Mouse (Mus musculus) kidney, embryonic 15.5 days (tissue): Measurements from ENCODE around the gene Cenpq. TPM values are rescaled to one million over a fixed set of nuclear protein-coding genes. Genes with fewer than 3 reads are reported as not detected.

Source experiments
- ATAC-seq: fragments of 200-750 bp; cut with Nextera tagmentation; replicated peaks from 2 replicates; pipeline ENCODE4 v1.8.0; 2017; ENCODE audit warnings: moderate TSS enrichment; ENCODE audit not compliant: low FRiP score
- H3K27ac ChIP-seq: fragments of 300-500 bp; sonication (generic); 2 replicates; pipeline ENCODE4 v1.5.1; 2015; ENCODE audit warnings: mild to moderate bottlenecking, inconsistent platforms
- H3K27me3 ChIP-seq: fragments of 300-500 bp; sonication (generic); 2 replicates; pipeline ENCODE4 v1.6.1; 2015; ENCODE audit warnings: inconsistent platforms
- H3K36me3 ChIP-seq: fragments of 300-500 bp; sonication (generic); 2 replicates; pipeline ENCODE4 v1.6.1; 2015; ENCODE audit warnings: inconsistent platforms
- H3K4me1 ChIP-seq: fragments of 300-500 bp; sonication (generic); 2 replicates; pipeline ENCODE4 v1.6.1; 2015; ENCODE audit warnings: inconsistent platforms
- H3K4me2 ChIP-seq: fragments of 300-500 bp; sonication (generic); 2 replicates; pipeline ENCODE4 v1.6.1; 2015; ENCODE audit warnings: moderate library complexity, mild to moderate bottlenecking, inconsistent platforms
- H3K4me3 ChIP-seq: fragments of 300-500 bp; sonication (generic); replicated peaks from 2 replicates; pipeline ENCODE4 v1.5.1; 2015; ENCODE audit warnings: mild to moderate bottlenecking, inconsistent platforms
- H3K9ac ChIP-seq: fragments of 300-500 bp; sonication (generic); 2 replicates; pipeline ENCODE4 v1.6.1; 2015; ENCODE audit warnings: mild to moderate bottlenecking, inconsistent platforms
- H3K9me3 ChIP-seq: fragments of 300-500 bp; sonication (generic); replicated peaks from 2 replicates; pipeline ENCODE4 v1.6.1; 2016; ENCODE audit warnings: inconsistent platforms
- WGBS: fragments of 180-500 bp; shearing (Covaris S2); methylation state at CpG from one replicate; pipeline ENCODE4 v1.1.7; 2015; ENCODE audit warnings: mixed read lengths; 5-methylcytosine and 5-hydroxymethylcytosine counted together
- polyA plus RNA-seq: library from polyadenylated mRNA; unstranded; fragments of >200 nt; fragmentation: Nextera tagmentation; extraction: Ambion mirVana; gene quantifications from 2 replicates; pipeline ENCODE4 v1.2.1, GENCODE M21; 2015

Gene Cenpq
- polyA plus RNA-seq, 1 experiment from 2014 or later: 28.2 TPM

DNA sequence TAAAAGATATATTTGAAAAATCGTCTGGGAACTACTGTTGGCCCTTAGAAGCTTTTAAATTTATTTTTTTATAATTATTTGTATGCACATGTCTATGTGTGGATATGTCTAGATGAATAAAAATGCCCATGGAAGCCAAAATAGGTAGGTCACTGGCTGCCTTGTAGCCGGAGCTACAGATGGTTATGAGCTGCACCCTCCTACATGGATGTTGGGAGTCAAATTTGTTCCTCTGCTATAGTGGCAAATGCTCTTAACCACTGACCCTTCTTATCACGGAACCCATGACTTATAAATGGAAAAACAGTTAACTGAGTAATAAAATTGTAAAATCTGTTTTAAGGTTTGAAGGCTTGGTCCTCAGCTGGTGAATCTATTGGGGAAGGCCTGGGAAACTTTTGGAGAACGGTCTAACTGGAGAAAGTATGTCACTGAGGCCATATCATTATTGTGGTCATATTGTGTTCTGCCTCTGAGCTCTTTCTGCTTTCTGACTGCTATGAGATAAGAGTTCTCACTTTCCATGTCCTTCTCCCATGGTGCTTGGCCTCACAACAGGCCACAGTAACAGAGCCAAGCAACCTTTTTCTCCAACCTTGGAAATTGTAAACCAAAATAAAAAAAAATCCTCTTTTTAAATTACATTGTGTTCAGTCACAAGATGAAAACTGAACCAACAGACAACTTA is 46.9 kb downstream of the Cenpq start:
- Histone ChIP-seq H3K4me3 (no peak overlapping the region), H3K27me3 (no peaks in the 10 kb centered on the region), H3K9me3 (no peaks in the 10 kb centered on the region), H3K4me2 (no peak overlapping the region), H3K27ac (no peak overlapping the region), H3K4me1 (no peaks in the 10 kb centered on the region), H3K9ac (no peak overlapping the region), H3K36me3 (no peaks in the 10 kb centered on the region)
- WGBS: 78% methylated on average over 4 of the region's 4 CpGs
- no peak for ATAC-seq

DNA sequence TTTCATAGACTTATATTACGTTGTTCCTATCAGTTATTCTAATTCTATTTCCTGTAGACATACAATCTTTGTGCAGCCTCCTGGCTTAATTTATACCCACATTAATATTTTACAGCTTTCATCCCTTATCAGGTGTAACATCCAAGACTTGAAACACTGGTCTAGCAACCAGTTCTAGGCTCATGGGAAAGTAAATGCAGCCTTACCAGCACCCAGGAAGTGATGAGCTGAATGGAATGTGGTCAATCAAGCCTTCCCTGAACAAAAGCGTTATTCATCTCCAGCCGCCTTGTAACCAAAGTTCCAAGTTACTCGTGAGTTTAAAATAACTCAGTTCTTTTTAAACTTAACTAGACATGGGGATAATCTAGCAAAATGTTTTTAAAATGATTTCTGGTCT is 49.7 kb downstream of the Cenpq start:
- ATAC-seq: no peak

DNA sequence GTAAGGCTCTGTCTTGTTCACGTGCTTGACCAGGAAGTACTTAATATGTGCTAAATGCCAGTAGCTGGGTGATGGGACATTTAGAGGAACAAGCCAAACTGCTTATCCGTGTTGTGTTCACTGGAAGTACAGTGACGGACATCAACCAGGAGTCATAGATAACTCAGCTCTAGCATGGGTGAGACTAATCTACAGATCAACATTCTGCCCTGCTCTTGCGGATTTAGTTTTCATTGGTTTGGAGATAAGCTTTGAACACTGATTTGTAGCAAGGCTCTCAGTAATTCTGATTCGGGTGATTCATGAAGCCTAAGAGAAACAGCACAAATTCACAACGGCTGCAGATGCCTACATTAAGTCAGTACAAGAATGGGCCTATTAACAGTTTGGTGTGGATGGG is 52.7 kb downstream of the Cenpq start:
- Histone ChIP-seq H3K27me3 (no peaks in the 10 kb centered on the region), H3K4me3 (no peak overlapping the region), H3K9ac (no peak overlapping the region), H3K4me1 (peaks cover 11% of the 10 kb centered on the region; the same call in 1 of the 2 replicates), H3K27ac (no peak overlapping the region), H3K36me3 (no peaks in the 10 kb centered on the region), H3K9me3 (no peaks in the 10 kb centered on the region), H3K4me2 (no peak overlapping the region)
- 86% methylated on average over 6 of the region's 6 CpGs for WGBS
- ATAC-seq: no peak

More for the DNA sequence above, 49.7 kb downstream of the Cenpq start:
- WGBS: 75% methylated on average over 4 of the region's 4 CpGs
- Histone ChIP-seq H3K27ac (no peak overlapping the region), H3K36me3 (no peaks in the 10 kb centered on the region), H3K4me3 (no peak overlapping the region), H3K27me3 (no peaks in the 10 kb centered on the region), H3K9me3 (no peaks in the 10 kb centered on the region), H3K9ac (no peak overlapping the region), H3K4me2 (no peak overlapping the region), H3K4me1 (no peaks in the 10 kb centered on the region)

DNA sequence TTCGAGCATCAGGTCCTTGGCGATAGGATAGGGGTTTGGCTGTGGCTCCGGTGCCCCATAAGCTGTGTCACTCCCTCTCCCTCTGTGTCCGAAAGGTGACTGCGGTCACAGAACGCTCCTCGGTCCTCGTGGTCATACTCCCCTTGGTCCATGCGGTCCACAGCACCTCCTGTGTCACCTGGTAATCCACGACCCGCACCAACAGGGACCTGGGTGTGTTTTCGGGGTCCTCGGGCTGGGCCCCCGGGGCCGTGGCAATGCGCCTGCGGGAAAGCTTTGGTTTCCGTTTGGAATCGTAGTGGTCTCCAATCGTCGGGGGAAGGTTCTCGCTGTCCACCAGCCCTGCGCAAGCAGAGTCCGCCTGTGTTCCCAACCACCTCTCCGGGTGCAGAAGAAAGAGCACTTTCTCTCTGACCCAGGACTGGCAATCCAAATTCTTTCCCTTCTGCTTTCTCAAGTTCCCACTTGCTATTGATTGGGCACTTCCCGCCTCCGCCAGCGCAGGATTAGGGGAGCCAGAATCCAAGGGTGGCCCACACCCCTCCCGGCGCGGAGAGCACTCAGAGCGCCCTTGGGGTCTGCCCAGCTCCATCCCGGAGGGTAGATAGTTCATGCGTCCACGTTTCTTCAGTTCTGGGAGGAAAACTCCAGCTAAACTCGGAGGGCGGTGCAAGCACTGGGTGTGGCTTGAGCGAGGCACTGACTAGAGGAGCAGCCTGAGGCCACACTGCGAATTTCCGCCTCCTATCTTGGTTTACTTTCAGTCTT is 54.7 kb downstream of the Cenpq start, which contains the start of gene 9130008F23Rik:
9130008F23Rik (minus strand) TSS at position 636 of the 768 bp plus-strand sequence.
- ATAC-seq: peak; percentile 93
- Histone ChIP-seq H3K9ac (peak within 1 kb of the TSS; percentile 60), H3K36me3 (no peaks in the 10 kb centered on the region), H3K9me3 (no peaks in the 10 kb centered on the region), H3K27ac (0 out of 2 replicates have a peak within 1 kb of the TSS, but pooled peaks have one; percentile 10), H3K4me1 (peaks cover 11% of the 10 kb centered on the region; the same call in 1 of the 2 replicates), H3K4me3 (peak within 1 kb of the TSS; percentile 67), H3K27me3 (no peaks in the 10 kb centered on the region), H3K4me2 (peak within 1 kb of the TSS; percentile 91)
- WGBS: under 1% methylated on average over 40 of the region's 40 CpGs

DNA sequence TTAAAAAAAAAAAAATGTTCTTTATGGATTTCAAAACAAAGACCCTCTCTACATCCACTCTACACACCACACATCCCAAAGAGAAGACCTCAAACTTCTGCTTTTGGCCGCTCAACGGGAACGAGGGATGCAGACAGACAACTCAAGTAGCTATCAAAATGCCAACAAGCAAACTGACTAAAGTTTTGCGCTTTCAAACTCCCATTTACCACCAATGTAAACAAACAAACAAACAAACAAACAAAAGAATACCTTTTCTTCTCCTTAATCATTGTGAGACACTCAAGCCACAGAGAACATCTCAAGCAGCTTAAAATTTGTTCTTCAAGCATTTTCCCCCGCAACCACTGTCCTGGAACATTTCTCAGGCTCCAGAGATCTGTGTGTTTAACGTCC is 55.3 kb downstream of the Cenpq start:
- no peak for ATAC-seq
- Histone ChIP-seq H3K4me3 (peak overlapping the region; percentile 67), H3K36me3 (no peaks in the 10 kb centered on the region), H3K4me2 (peak overlapping the region; percentile 91), H3K4me1 (peaks cover 11% of the 10 kb centered on the region; the same call in 1 of the 2 replicates), H3K9me3 (no peaks in the 10 kb centered on the region), H3K9ac (peak overlapping the region; percentile 60), H3K27ac (no peak overlapping the region), H3K27me3 (no peaks in the 10 kb centered on the region)
- 17% methylated on average over 6 of the region's 6 CpGs for WGBS

DNA sequence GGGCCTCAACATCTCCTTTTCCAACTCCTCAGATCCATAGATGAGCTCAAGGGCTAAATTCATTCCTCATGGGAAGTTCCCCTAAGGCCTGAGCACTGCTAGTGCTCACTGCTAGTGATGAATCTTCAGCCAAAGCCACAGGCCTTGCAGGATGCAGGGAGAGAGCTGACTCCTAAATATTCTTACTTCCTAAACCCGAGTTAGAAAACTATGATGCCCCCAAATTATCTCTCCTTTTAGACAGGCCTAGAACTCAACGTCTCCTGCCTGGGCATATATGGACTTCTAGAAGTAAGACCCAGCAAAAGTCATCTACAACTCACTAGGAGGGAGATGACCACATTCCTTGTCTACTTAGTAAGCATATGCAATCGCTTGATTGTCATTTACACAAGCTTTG is 57.1 kb downstream of the Cenpq start:
- no peak overlapping the region for H3K27ac ChIP-seq
- WGBS: 42% methylated on average over 3 of the region's 3 CpGs
- peaks cover 19% of the 10 kb centered on the region; the same call in 1 of the 2 replicates for H3K4me1 ChIP-seq

DNA sequence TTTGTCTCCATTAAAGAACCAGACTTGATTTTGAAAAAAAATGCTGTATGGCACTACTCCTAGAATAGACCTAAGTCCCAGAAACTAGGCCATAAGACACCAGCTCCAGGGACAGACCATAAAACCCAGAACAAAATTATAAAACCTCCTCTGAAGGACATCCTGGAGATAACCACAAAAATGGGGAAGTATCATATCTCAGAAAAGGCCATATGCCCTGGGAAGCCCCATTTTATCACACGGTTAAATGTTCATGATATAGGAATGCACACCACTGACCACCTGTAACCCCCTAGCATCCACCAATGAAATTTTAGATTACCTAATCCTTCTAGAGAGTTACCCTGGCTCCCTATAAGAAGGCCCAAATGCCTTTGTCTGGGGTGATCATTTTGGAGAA is 59.3 kb downstream of the Cenpq start:
- Histone ChIP-seq H3K36me3 (no peaks in the 10 kb centered on the region), H3K27me3 (no peaks in the 10 kb centered on the region), H3K27ac (no peak overlapping the region), H3K4me2 (no peak overlapping the region), H3K9ac (no peak overlapping the region), H3K4me1 (peaks cover 19% of the 10 kb centered on the region; the same call in 1 of the 2 replicates), H3K4me3 (no peak overlapping the region), H3K9me3 (no peaks in the 10 kb centered on the region)
- 91% methylated on average over 1 of the region's 1 CpGs for WGBS
- no peak for ATAC-seq

More for the DNA sequence above, 57.1 kb downstream of the Cenpq start:
- Histone ChIP-seq H3K9ac (no peak overlapping the region), H3K27me3 (no peaks in the 10 kb centered on the region), H3K4me3 (peak overlapping the region; percentile 3; the same call in 1 of the 2 replicates), H3K36me3 (no peaks in the 10 kb centered on the region), H3K9me3 (no peaks in the 10 kb centered on the region), H3K4me2 (peak overlapping the region; percentile 91)
- no peak for ATAC-seq

DNA sequence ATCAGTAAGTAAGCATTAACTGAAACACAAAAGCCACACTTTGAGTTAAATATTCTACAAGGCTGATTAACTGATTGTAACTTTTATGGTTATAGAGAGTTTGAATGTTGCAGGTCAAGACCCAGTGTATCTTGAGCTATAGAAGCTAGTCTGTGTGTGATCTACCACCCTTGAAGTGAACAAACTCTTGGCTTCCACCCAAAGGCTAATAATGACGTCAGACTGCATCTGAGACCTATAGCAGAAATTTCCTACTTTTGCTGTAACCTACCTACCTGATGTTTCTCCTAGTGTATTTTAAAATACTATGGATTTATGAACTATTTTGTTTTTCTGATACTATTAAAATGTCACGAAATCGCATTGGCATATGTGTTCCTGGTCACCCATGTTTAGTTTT is 60.1 kb downstream of the Cenpq start:
- no peaks in the 10 kb centered on the region for H3K36me3 ChIP-seq
- H3K9ac ChIP-seq: no peak overlapping the region
- no peak for ATAC-seq
- H3K4me1 ChIP-seq: peaks cover 18% of the 10 kb centered on the region; the same call in 1 of the 2 replicates
- H3K9me3 ChIP-seq: no peaks in the 10 kb centered on the region
- H3K4me3 ChIP-seq: no peak overlapping the region
- H3K27me3 ChIP-seq: no peaks in the 10 kb centered on the region
- WGBS: 73% methylated on average over 3 of the region's 3 CpGs
- H3K27ac ChIP-seq: no peak overlapping the region
- H3K4me2 ChIP-seq: no peak overlapping the region

DNA sequence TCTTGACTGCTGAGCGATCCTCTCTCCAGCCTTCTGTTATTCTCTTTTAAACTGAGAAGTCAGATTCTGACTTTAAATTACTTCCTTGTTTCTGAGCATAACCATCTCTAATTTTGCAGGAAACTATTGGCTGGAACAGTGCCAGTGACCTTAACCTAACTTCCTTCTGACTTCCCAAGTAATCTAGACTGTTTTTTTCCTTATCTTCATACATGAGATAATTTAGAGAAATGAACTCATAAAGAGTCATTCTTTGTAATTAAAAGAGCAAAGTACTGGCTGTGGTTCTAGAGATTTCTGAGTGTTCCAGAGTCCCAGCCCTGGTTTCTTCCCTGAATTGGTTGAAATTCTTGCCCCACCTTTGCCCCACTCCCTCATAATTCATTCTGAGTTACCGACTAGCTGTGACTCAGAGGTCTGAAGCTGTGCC is 61.2 kb downstream of the Cenpq start:
- no peaks in the 10 kb centered on the region for H3K27me3 ChIP-seq
- H3K9me3 ChIP-seq: no peaks in the 10 kb centered on the region
- no peak overlapping the region for H3K4me2 ChIP-seq
- WGBS: 23% methylated on average over 2 of the region's 2 CpGs
- no peaks in the 10 kb centered on the region for H3K36me3 ChIP-seq
- no peak overlapping the region for H3K4me3 ChIP-seq
- H3K9ac ChIP-seq: no peak overlapping the region
- no peak overlapping the region for H3K27ac ChIP-seq
- H3K4me1 ChIP-seq: peaks cover 15% of the 10 kb centered on the region; the same call in 1 of the 2 replicates
- 0 out of 2 replicates have a peak, but pooled peaks have one; percentile 49 for ATAC-seq

Other genes starting within 250 kb of the Cenpq start
- gene Esp1, start 207.9 kb downstream of the Cenpq start, polyA plus RNA-seq: not detected in 2 replicates
- gene Crisp2, start 128.0 kb downstream of the Cenpq start, polyA plus RNA-seq: not detected in 2 replicates
- 1.9 and 3.8 TPM in 2 replicates for gene Rhag, start 123.9 kb downstream of the Cenpq start, polyA plus RNA-seq
- 1.5 and 1.8 TPM in 2 replicates for gene 9130008F23Rik, start 54.5 kb downstream of the Cenpq start, polyA plus RNA-seq
- gene Glyatl3, start 20.7 kb downstream of the Cenpq start, polyA plus RNA-seq: not detected in 2 replicates
- 48.2 and 52.4 TPM in 2 replicates for gene Mut, start 362 bp downstream of the Cenpq start, polyA plus RNA-seq